Mouse (Mus musculus): ENCODE measurements around the gene Fgfr2.

Gene Fgfr2

GRCm38 (mm10) chr7:130590845-130591437 lies 2532.2 kb downstream of the Fgfr2 start:
- DNase-seq (ENCODE audit: low spot score) = no peak

GRCm38 (mm10) chr7:130590081-130590828 lies 2532.9 kb downstream of the Fgfr2 start:
- no peak for DNase-seq (ENCODE audit: low spot score)

DNA sequence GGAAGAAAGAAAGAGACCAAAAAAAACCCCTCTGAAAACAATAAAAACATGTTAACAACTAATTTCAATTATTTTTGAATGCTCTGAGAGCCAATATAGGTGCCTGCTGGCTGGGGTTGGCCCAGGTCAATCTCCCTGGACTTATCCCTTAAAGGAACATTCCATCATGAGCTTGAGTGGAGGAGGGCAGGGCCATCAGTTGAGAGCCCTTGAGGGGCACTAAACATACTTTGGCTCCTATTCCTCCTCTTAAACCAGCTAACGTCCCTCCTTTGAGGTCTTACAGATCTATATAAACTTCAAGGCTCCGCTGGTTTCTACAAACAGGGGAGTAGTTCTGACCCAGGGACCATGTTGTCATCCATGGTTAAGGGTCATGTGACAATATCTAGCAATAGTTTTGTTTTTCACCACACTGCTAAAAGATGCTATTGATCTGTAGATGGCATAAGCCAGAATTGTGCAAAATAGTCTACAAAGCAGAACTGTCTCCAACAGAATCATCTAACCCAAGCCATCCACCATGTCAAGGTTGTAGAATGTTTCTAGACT lies 2536.6 kb downstream of the Fgfr2 start:
- DNase-seq (ENCODE audit: low spot score) = no peak

GRCm38 (mm10) chr7:130578607-130579006 lies 2544.5 kb downstream of the Fgfr2 start:
- no peak for DNase-seq (ENCODE audit: low spot score)

- DNase-seq (ENCODE audit: low spot score) = no peak
Measured at GRCm38 (mm10) chr7:130578066-130578465, 2545.1 kb downstream of the Fgfr2 start.

- DNase-seq (ENCODE audit: low spot score) = no peak
Measured at GRCm38 (mm10) chr7:130577388-130578003, 2545.7 kb downstream of the Fgfr2 start, which contains the start of gene Tacc2. TSS of gene Tacc2 (plus strand) at chr7:130577438.

DNA sequence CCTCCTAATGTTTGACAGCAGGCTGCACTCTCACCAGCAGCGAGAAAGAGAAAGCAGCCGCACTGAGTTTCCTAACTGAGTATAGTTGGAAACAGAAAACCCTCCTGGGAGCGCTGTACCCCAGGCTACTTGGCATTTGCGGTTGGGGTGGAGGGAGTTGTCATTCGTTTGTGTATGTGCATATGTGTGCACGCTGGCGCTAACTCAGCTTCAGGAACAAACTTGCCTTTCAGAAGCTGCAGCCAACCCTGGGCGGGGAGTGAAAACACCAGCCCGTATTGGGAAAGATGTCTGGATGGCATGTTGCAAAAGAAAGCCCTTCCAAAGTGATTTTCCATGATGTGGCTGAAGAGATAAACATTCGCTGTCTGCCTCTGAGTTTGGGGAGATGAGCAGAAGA lies 2546.2 kb downstream of the Fgfr2 start:
- peak; percentile 40 for DNase-seq (ENCODE audit: low spot score)

DNA sequence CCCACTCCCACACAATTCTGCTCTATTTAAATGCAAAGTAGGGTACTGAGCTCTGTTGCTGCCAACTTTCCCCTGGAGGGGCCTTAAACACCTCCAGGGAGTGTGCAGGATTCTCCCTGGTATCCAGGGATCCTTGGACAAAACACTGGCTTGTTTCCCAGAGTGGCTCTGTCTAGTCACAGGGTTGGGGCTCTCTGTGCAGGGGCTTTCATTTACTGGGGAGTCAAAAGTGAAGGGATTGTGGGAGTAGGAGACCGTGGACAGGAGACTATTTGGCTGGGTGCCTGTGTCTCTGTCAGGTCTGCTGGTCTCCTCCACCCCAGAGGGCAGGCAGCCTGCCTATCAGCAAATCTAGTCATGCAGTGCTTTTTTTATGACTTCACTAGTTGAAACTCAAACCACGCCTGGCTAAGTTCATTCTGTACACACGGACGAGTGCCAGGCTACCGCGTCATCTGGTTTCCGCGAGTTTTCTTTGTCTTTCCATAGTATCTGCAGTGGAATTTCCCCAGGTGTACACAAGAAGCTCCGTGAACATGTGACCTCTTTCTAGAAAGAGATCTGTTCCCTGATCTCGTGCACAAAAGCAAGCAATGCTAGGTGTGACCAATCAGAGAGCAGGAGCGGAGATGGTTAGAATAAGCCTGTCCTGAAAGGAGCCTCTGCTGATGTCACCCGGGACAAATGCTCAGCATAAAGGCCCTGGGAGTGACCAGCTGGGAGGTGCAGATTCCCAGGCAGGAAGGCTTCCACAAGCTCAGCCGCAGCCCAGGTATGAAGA lies 2548.7 kb downstream of the Fgfr2 start:
- peak; percentile 87 for DNase-seq (ENCODE audit: low spot score)

- DNase-seq (ENCODE audit: low spot score) = no peak
Measured at GRCm38 (mm10) chr7:130573746-130574145, 2549.4 kb downstream of the Fgfr2 start.

DNA sequence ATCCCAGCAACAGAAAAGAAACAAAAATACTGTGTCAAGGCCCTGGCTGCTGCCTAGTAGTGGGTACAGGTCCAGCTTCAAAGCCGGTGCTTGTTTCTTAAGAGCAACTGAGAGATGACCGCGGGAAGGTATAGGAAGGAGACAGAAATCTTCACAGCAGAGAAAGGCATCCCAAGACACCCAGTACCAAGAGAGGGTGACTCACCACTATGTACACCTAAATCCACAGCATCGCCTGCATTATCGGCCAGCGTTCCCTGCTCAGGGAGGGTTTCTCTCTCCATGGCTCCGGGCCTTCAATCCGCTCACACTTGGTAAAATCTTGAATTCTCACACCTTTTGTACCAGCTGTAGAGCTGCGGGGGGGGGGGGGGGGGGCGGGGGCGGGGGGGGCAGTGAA lies 2550.3 kb downstream of the Fgfr2 start, which contains the start of gene Nsmce4a:
Nsmce4a (minus strand) TSS at position 298 of the 400 bp plus-strand sequence.
- DNase-seq (ENCODE audit: low spot score) = no peak

DNA sequence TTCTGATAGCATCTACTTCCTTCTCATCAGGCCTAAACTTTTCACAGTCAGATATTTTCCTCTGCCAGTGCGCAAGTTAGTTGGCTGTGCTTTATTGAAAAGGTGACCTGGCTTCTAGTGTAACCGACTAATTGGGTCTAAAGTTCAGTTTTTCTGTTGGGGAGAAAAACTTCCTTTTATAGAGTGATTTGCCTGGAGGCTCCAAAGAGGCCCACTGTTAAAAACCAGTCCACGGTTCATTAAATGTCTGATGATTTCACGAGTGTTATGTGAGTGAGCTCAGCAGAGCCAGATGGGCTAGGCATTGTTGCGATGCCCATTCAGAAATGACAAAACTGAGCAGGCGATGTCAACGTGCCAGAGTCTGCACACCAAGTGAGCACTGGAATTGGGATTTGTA lies 2552.7 kb downstream of the Fgfr2 start:
- DNase-seq (ENCODE audit: low spot score) = no peak

GRCm38 (mm10) chr7:130568783-130569436 lies 2554.2 kb downstream of the Fgfr2 start:
- DNase-seq (ENCODE audit: low spot score) = no peak

- DNase-seq (ENCODE audit: low spot score) = no peak
Measured at GRCm38 (mm10) chr7:130564596-130564995, 2558.6 kb downstream of the Fgfr2 start.

DNA sequence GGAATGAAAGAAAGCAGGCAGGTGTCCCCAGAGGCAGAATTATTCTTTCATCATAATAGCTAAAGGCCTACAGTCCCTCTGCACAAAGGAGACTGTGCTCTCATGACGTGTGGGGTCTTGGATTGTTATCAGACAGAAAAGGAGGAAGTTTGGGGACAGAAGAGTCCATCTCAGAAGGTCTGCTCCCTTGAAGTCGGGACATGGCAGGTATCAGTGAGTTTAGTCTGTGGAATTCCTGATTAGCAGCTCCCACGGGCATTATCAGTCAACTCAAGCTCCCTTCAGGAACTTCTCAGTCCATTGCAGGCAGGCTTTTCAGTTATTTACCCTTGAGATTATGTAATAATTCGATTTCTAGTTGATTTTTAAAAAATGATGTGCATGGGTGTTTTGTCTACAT lies 2559.3 kb downstream of the Fgfr2 start:
- no peak for DNase-seq (ENCODE audit: low spot score)

DNA sequence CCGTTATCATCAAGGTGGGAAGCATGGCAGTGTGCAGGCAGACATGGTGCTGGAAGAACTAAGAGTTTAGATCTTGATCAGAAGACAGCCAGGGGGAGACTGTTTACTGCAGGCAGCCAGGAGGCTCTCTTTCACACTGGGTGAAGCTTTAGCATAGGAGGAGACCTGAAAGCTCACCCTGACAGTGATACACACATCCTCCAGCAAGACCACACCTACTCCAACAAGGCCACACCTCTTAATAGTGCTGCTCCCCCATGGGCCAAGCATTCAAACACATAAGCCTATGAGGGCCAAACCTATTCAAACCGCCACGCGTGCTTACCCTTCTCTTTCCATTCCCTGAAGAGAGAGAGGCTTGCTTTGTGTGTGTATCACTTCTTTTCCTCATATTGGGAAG lies 2559.9 kb downstream of the Fgfr2 start:
- no peak for DNase-seq (ENCODE audit: low spot score)

- no peak for DNase-seq (ENCODE audit: low spot score)
Measured at GRCm38 (mm10) chr7:130560933-130561332, 2562.2 kb downstream of the Fgfr2 start.

DNA sequence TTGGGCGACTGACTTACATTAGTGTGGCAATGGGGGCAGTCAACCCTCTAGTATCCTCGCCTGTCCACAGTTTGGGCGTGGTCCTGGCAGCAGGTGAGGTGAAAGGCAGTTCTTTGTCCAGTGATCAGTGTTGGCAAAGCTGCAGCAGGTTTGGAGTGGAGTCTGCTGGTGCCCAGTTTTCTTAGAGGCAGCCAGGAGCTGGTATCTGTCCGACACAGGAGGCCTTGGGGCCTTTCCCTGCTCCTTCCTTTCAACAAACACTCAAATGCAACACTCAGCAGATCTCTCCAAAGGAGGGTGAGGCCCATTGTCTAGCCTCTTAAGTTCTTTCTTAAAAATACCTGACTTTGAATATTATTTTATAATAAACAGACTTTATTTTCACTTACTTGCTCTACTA lies 2564.6 kb downstream of the Fgfr2 start:
- DNase-seq (ENCODE audit: low spot score) = no peak

- no peak for DNase-seq (ENCODE audit: low spot score)
Measured at GRCm38 (mm10) chr7:130555597-130555996, 2567.6 kb downstream of the Fgfr2 start.

GRCm38 (mm10) chr7:130553321-130553720 lies 2569.8 kb downstream of the Fgfr2 start:
- no peak for DNase-seq (ENCODE audit: low spot score)

GRCm38 (mm10) chr7:130552780-130553179 lies 2570.4 kb downstream of the Fgfr2 start:
- DNase-seq (ENCODE audit: low spot score) = peak; percentile 18

DNA sequence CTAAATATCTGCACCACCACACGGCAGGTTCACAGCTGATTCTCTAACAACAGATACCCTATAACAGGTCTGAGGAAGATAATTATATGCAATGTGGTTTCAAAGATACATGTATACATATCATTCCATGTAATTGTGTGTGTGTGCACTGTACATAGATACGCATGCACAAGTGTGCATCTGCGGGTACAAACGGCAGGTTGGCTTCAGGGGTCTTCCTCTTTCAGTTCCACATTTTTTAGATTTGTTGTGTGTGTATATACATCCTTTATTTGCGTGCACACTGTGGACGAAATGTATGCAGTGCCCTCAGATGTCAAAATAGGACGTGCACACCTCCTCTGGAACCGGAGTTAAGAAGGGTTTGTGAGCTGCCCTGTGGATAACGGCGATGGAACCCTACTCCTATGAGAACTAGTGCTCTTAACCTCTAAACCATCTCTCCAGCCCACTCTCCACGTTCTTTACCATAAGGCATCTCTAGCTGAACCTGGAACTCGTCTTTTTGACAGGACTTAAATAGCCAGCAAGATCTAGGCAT lies 2575.4 kb downstream of the Fgfr2 start:
- no peak for DNase-seq (ENCODE audit: low spot score)

Measured in urinary bladder, postnatal 14 days (tissue).